27 mouse cellular contexts compared by ENCODE assay signal in the genomic region with DNA sequence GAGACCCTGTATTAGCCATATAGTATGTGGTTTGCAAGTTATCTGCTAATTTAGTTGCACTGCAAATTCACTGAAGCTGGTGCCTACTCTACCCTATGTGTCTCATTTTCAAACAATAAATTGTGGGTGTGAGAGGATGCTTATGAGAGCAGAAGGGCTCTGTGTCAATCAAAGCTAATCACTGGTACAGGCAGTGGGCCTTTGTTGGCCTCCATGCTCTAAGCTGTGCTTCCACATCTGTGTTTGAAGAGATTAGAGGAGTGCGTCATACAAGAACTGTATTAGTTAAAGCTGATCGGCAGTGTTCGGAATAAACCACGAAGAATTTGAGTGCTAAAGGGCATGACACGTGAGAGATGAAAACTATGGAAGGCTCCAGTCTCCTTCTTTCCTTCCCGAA.
DNase-seq lines count a peak whose midpoint lies in the region; ATAC-seq and TF ChIP-seq lines count a peak whose summit lies in the region.
"Had no signal": no experiment of that assay in that cellular context is flagged by ENCODE, and none has a peak within 500 bp of the region (broad histone marks: within the 10 kb centered on the region; RNA-seq: fewer than 3 reads in every experiment).

No protein-coding gene starts in this region.

- no peak for TF ChIP-seq CTCF in forebrain, postnatal 0 days (IDR thresholded peaks at IDR 0.05; ENCODE audit: low read depth)
- no peak for TF ChIP-seq CTCF in brain, embryonic 14.5 days (IDR thresholded peaks at IDR 0.05; ENCODE audit: borderline replicate concordance, extremely low read depth, insufficient read depth, insufficient read length)

- no peak for TF ChIP-seq POLR2A in brain, embryonic 14.5 days (IDR thresholded peaks at IDR 0.05; ENCODE audit: borderline replicate concordance, extremely low read depth, insufficient read depth, insufficient read length, poor library complexity, severe bottlenecking)

- H3K4me1 ChIP-seq in forebrain, embryonic 12.5 days, result no peaks in the 10 kb centered on the region
- no peaks in the 10 kb centered on the region for H3K4me1 ChIP-seq in forebrain, postnatal 0 days (ENCODE audit: insufficient read depth)
- no peaks in the 10 kb centered on the region for H3K4me1 ChIP-seq in forebrain, embryonic 16.5 days (replicated peaks; ENCODE audit: control insufficient read depth, insufficient read depth, low read length)
- H3K4me1 ChIP-seq in midbrain, embryonic 16.5 days (ENCODE audit: control insufficient read depth, insufficient read depth, low read length), result peaks cover 2% of the 10 kb centered on the region; the same call in 1 of the 2 replicates
- H3K4me1 ChIP-seq: intestine, embryonic 15.5 days; limb, embryonic 13.5 days; lung, embryonic 15.5 days had no signal

- no peaks in the 10 kb centered on the region for H3K9me3 ChIP-seq in forebrain, embryonic 12.5 days
- H3K9me3 ChIP-seq in forebrain, postnatal 0 days (ENCODE audit: low read length), result no peaks in the 10 kb centered on the region
- no peaks in the 10 kb centered on the region for H3K9me3 ChIP-seq in forebrain, embryonic 16.5 days (ENCODE audit: control insufficient read depth, low read length)
- H3K9me3 ChIP-seq in midbrain, embryonic 16.5 days (replicated peaks; ENCODE audit: control insufficient read depth, low read length, poor library complexity, severe bottlenecking), result no peaks in the 10 kb centered on the region
- H3K9me3 ChIP-seq: G1E; intestine, embryonic 15.5 days; limb, embryonic 13.5 days; lung, embryonic 15.5 days had no signal

- H3K9ac ChIP-seq in forebrain, embryonic 12.5 days, result no peak overlapping the region
- no peak overlapping the region for H3K9ac ChIP-seq in forebrain, postnatal 0 days
- H3K9ac ChIP-seq in forebrain, embryonic 16.5 days (replicated peaks; ENCODE audit: low read depth, low read length), result no peak overlapping the region
- H3K9ac ChIP-seq in midbrain, embryonic 16.5 days (ENCODE audit: low read depth, low read length), result no peak overlapping the region
- H3K9ac ChIP-seq: intestine, embryonic 15.5 days; limb, embryonic 13.5 days; lung, embryonic 15.5 days had no signal

- DNase-seq in forebrain, postnatal 0 days, result no peak
- DNase-seq in brain, embryonic 14.5 days (ENCODE audit: low read depth), result peak; percentile 63
- no peak for DNase-seq in right cerebral cortex, postnatal 4 days
- DNase-seq in cerebellum, adult 18-20 months, result no peak
- DNase-seq: adrenal gland, postnatal 10 days; cerebellum, adult 2 months; cerebellum, postnatal 14 days; gastrocnemius, postnatal 25 days; heart, adult 11 months; heart, postnatal 4 days; kidney, adult 2 months; kidney, postnatal 4 days; lung, postnatal 36 days; right cerebral cortex, postnatal 25 days; spleen, adult 18-20 months; thymus, postnatal 14 days had no signal

- H3K27ac ChIP-seq in forebrain, embryonic 12.5 days, result no peak overlapping the region
- no peak overlapping the region for H3K27ac ChIP-seq in forebrain, postnatal 0 days (ENCODE audit: low read depth, low read length)
- no peak overlapping the region for H3K27ac ChIP-seq in forebrain, embryonic 16.5 days (ENCODE audit: low read length)
- no peak overlapping the region; the same call in 1 of the 2 replicates for H3K27ac ChIP-seq in midbrain, embryonic 16.5 days (ENCODE audit: low read length)
- H3K27ac ChIP-seq: hindbrain, postnatal 0 days; intestine, embryonic 15.5 days; limb, embryonic 13.5 days; lung, embryonic 15.5 days had no signal

- H3K36me3 ChIP-seq in forebrain, embryonic 12.5 days (replicated peaks), result no peaks in the 10 kb centered on the region
- no peaks in the 10 kb centered on the region for H3K36me3 ChIP-seq in forebrain, postnatal 0 days (ENCODE audit: insufficient read depth)
- no peaks in the 10 kb centered on the region for H3K36me3 ChIP-seq in forebrain, embryonic 16.5 days (ENCODE audit: control insufficient read depth, insufficient read depth)
- no peaks in the 10 kb centered on the region for H3K36me3 ChIP-seq in midbrain, embryonic 16.5 days (ENCODE audit: control insufficient read depth, insufficient read depth, low read length)
- H3K36me3 ChIP-seq: G1E; intestine, embryonic 15.5 days; limb, embryonic 13.5 days; lung, embryonic 15.5 days had no signal

- peak; percentile 72; the same call in 1 of the 2 replicates for ATAC-seq in forebrain, embryonic 12.5 days (ENCODE audit: low FRiP score)
- ATAC-seq in forebrain, postnatal 0 days, result no peak
- peak; percentile 50; the same call in 1 of the 2 replicates for ATAC-seq in forebrain, embryonic 16.5 days
- peak; percentile 73 for ATAC-seq in midbrain, embryonic 16.5 days
- ATAC-seq: hindbrain, postnatal 0 days; intestine, embryonic 15.5 days had no signal

- WGBS in forebrain, embryonic 12.5 days, result 51% methylated on average over 6 of the region's 6 CpGs
- WGBS in forebrain, postnatal 0 days, result 71% methylated on average over 6 of the region's 6 CpGs
- WGBS in forebrain, embryonic 16.5 days, result 68% methylated on average over 6 of the region's 6 CpGs
- WGBS in midbrain, embryonic 16.5 days, result 15% methylated on average over 6 of the region's 6 CpGs

- H3K4me2 ChIP-seq in forebrain, embryonic 12.5 days, result no peak overlapping the region
- no peak overlapping the region for H3K4me2 ChIP-seq in forebrain, postnatal 0 days (ENCODE audit: low read depth)
- H3K4me2 ChIP-seq in forebrain, embryonic 16.5 days (ENCODE audit: low read length), result no peak overlapping the region
- no peak overlapping the region for H3K4me2 ChIP-seq in midbrain, embryonic 16.5 days (ENCODE audit: low read length)
- H3K4me2 ChIP-seq: heart, embryonic 11.5 days; intestine, embryonic 15.5 days; limb, embryonic 13.5 days; liver, embryonic 11.5 days; lung, embryonic 15.5 days had no signal

- H3K27me3 ChIP-seq in forebrain, embryonic 12.5 days, result no peaks in the 10 kb centered on the region
- no peaks in the 10 kb centered on the region for H3K27me3 ChIP-seq in forebrain, postnatal 0 days (ENCODE audit: insufficient read depth, low read length)
- H3K27me3 ChIP-seq in forebrain, embryonic 16.5 days (replicated peaks; ENCODE audit: control insufficient read depth, insufficient read depth, low read length), result no peaks in the 10 kb centered on the region
- no peaks in the 10 kb centered on the region for H3K27me3 ChIP-seq in midbrain, embryonic 16.5 days (ENCODE audit: control insufficient read depth, insufficient read depth, low read depth, low read length)
- H3K27me3 ChIP-seq: intestine, embryonic 15.5 days; limb, embryonic 13.5 days; lung, embryonic 15.5 days had no signal

- no peak overlapping the region for H3K4me3 ChIP-seq in forebrain, embryonic 12.5 days (replicated peaks)
- H3K4me3 ChIP-seq in forebrain, postnatal 0 days (ENCODE audit: low read depth, low read length), result no peak overlapping the region
- no peak overlapping the region for H3K4me3 ChIP-seq in forebrain, embryonic 16.5 days (replicated peaks; ENCODE audit: low read length)
- H3K4me3 ChIP-seq in midbrain, embryonic 16.5 days (ENCODE audit: low read depth, low read length), result no peak overlapping the region
- H3K4me3 ChIP-seq: erythroblast, embryonic 14.5 days; intestine, embryonic 15.5 days; limb, embryonic 13.5 days; lung, embryonic 15.5 days had no signal
